Mouse (Mus musculus): Measurements from ENCODE around the gene Pyurf. TPM values are rescaled to one million over a fixed set of nuclear protein-coding genes. Genes with fewer than 3 reads are reported as not detected.

Pyurf gene
- polyA plus RNA-seq (2014; fragmentation: Illumina TruSeq; extraction: RNeasy Lipid Tissue Mini Kit (QIAGEN cat#74804); ENCODE audit: low read depth, low replicate concordance) = 15.7 TPM

DNA sequence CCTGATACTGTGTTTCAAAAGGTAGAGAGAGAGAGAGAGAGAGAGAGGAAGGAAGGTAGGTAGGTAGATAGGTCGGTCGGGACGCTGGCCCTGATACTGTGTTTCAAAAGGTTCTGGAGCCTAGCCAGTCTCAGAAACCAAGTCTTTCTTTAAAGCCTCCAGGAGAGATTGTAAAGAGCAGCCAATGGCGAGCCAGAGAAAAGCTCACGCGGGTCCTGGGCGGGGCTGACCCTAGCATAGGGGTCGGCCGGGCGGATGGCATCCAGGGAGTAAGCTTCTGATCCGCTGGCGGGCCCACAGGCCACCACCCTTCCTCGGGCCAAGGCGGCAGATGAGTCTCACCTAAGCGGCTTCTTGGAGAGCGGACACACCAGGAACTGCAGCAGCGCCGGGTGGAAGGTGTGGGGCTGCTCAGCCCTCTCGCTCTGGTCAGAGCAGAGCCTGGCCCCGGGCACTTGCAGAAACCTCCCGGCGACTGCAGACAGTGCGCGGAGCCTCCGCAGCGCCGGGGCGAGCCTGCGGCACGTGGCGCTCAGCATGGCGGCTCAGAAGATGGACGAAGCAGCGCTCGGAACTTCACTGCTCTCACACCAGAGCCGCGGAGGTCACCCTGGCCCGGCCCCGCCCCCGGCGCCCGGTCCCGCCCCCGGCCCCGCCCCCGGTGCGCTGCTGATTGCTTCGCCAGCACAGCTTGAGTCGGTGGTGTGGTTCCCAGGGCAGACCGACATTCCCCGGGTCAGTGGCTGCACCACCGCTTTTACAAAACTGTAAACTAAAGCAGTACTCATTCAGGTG, at the start of gene Pyurf:
TSS of gene Pyurf (minus strand) at position 612 of the 795 bp plus-strand sequence.

DNA sequence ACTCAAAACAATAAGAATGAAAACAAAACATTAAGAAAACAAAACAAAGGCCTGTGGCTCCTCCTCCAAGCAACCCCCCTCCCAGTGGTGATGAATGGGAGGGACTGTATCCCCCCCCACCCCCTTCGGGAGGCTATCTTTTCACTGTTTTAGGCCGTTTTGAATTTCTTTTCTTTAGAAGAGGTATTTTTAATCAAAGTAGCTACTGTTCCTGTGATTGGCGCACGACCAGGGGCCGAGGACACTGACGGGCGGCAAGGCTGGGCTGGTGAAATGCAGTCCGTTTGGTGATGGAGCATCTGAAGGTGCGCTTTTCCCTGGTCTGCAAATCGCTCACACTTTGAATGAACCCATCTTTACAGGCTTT, 10.5 kb upstream of the Pyurf start, which contains the start of gene Lancl2:
TSS of gene Lancl2 (plus strand) at position 165 of the 367 bp plus-strand sequence.

Other genes with a start within 250 kb of the Pyurf start
- gene Ppm1k, start 156.6 kb downstream of the Pyurf start, polyA plus RNA-seq (2014; fragmentation: Illumina TruSeq; extraction: RNeasy Lipid Tissue Mini Kit (QIAGEN cat#74804); ENCODE audit: low read depth, low replicate concordance) = 5.9 TPM
- 5.3 TPM for gene Herc6, start 111.1 kb downstream of the Pyurf start, polyA plus RNA-seq (2014; fragmentation: Illumina TruSeq; extraction: RNeasy Lipid Tissue Mini Kit (QIAGEN cat#74804); ENCODE audit: low read depth, low replicate concordance)
- gene Lancl2, start 10.5 kb upstream of the Pyurf start, polyA plus RNA-seq (2014; fragmentation: Illumina TruSeq; extraction: RNeasy Lipid Tissue Mini Kit (QIAGEN cat#74804); ENCODE audit: low read depth, low replicate concordance) = 15.3 TPM
- gene Vopp1, start 133.1 kb upstream of the Pyurf start, polyA plus RNA-seq (2014; fragmentation: Illumina TruSeq; extraction: RNeasy Lipid Tissue Mini Kit (QIAGEN cat#74804); ENCODE audit: low read depth, low replicate concordance) = 19.8 TPM
- not detected for gene Vmn1r21, start 158.3 kb upstream of the Pyurf start, polyA plus RNA-seq (2014; fragmentation: Illumina TruSeq; extraction: RNeasy Lipid Tissue Mini Kit (QIAGEN cat#74804); ENCODE audit: low read depth, low replicate concordance)
- not detected for gene Vmn1r22, start 215.9 kb upstream of the Pyurf start, polyA plus RNA-seq (2014; fragmentation: Illumina TruSeq; extraction: RNeasy Lipid Tissue Mini Kit (QIAGEN cat#74804); ENCODE audit: low read depth, low replicate concordance)
- gene Vmn1r23, start 234.8 kb upstream of the Pyurf start, polyA plus RNA-seq (2014; fragmentation: Illumina TruSeq; extraction: RNeasy Lipid Tissue Mini Kit (QIAGEN cat#74804); ENCODE audit: low read depth, low replicate concordance) = not detected